Mouse (Mus musculus) 416B (cell line): ENCODE measurements at regions not wholly inside any gene's neighbourhood (a gene's known extent, or its start where the extent isn't known, plus 50 kb on each side); places are given as distances from the start of the nearest gene placed in this dataset.
"Not testable (repeated sequence)": the region's sequence is repeated elsewhere in the genome, so short reads cannot be mapped to it uniquely, and the experiment has no call there.

ENCODE experiments used
- DNase-seq: peaks from one replicate; pipeline ENCODE4 v3.0.0; 2011; ENCODE audit warnings: low read depth

DNA sequence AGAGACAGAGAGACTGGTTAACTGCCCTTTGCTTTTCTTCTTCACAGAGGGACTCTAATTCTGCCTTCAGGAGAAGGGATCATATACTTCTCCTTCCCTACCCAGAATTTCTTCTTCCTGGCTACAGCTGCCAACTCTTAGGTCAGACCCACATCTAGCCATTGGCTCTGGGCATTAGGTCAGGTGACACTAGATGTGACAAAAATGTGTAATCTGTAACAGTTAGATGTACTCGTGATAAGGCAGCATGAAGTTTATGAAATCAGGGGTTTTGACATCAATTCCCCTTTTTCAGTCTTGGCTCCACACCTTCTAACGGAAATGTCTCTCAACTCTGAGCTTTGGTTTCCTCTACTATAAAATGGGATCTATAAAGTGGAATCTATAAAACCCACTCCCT is 428.4 kb downstream of the Bmper start:
- DNase-seq = peak; percentile 55

DNA sequence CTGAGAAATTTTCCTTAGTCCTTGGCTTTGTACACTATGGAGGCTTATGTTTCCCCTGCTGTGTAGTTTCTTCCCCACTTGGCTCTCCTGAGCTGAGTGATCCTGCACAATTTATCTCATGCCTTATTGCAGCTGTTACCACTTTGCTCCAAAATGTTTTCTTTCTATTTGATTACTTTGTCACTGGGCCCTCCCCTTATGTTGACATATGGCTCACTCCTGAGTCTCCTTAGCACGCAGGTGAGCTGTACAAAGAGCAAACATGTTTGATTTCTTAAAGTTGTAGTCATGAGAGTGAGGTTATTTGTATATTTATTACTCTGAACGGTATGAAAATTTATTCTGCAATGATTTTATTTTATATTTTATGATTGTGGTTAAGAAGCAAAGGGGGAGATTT is 430.2 kb downstream of the Bmper start:
- DNase-seq = no peak

DNA sequence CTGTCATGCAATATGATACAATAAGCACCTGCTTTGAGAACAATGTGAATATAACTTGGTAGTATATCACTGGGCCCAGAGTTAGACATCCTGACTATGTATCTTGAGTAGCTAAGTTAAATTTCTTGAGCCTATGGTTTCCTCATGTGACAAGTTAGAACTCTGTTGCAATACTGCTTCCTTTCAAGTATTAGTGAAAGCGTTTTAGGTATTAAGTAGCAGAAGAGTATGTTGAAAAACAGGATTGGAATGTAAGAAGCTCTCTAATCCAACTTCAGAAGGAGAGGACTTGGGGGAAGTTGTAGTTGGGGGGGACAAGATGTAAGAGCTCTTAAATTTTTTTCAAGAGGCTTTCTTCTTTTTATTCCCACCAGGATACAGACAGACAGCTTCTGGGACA is 431.9 kb downstream of the Bmper start:
- peak; percentile 11 for DNase-seq

DNA sequence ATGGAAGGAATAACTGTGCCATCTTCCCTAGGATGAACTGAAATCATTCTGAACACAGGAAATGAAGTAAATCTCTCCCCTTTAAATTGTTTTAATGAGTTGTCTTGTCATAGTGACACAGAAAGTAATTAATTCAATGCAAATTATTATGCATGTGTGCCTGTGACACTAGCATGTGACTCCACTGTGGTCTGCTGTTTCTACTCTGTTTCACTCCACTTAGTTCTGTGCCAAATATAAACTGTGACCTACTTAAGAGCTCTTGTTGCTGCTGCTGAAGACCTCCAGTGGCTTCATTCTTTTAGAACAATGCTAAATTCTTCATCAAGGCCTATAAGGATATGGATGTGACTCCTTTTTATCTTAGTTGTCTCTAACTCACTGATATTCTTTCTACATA is 431.8 kb upstream of the Npsr1 start:
- DNase-seq = no peak

DNA sequence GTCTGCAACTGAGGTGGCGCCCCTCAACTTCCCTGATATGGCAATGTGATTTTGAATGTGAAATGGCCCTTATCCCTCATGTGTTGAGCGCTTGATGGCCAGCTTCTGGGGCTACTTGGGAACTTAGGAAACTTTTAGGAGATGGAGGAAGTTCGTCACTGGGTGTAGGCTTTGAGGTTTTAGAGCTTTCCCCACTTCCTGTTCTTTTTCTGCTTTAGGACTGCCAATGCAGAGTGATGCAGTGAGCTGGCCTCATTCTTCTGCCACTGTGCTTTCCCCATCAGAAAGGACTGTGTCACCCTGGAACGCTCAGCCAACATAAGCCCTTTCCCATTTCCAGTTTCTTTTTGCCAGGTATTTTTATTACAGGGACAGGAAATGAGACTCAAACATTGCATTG is 428.6 kb upstream of the Npsr1 start:
- peak; percentile 17 for DNase-seq

DNA sequence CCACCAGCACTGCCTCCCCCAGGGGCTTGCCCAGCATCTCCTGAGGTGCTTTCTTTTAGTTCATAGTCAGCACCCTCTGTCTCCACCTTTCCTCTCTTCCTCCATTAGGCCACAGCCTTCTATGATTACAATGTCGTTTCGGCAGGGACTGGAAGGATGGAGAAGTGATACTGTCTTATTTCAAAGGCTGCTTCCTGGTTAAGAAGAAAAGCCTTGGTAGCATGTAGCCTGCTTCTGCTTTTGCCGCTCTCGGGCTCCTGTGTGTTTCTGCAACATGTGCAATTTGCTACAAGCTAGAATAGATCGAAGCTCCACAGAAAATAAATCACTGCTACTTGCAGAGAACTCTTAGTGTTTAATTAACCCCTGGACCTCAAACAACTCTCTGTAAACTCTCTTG is 427.2 kb upstream of the Npsr1 start:
- DNase-seq = no peak

DNA sequence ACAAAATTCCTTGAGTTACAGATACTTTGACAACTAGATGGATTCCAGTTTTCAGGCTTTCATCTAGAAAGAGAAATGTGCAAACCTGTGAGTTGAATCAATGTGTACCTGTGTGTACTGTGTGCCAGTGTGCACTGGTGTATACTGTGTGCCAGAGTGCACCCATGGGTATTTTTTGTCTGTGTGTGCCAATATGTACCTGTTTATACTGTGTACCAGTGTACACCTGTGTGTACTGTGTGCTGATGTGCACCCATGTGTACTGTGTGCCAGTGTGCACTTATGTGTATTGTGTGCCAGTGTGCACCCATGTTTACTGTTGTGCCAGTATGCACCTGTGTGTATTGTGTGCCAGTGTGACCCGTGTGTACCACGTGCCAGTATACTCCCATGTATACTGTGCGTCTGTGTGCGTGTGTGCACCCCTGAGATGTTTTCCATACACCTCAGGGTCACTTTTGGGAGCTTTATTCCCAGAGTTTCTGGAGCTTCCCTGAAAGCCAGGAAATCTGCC is 424.4 kb upstream of the Npsr1 start:
- no peak for DNase-seq

DNA sequence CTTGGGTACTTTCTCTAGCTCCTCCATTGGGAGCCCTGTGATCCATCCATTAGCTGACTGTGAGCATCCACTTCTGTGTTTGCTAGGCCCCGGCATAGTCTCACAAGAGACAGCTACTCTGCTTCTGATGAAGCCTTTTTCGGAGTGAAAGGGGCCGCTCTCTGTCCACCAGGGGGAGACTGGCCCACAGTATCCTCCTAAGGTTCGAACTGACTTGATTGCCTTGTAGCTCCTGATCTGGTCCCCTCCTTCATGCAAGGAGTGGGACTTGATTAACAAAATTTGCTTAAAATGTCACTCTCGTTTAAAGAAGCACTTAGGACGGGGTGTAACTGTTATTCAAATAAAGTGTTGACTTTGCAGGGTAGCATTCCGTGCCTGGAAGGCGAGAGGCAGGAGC is 423.0 kb upstream of the Npsr1 start:
- peak; percentile 3 for DNase-seq

DNA sequence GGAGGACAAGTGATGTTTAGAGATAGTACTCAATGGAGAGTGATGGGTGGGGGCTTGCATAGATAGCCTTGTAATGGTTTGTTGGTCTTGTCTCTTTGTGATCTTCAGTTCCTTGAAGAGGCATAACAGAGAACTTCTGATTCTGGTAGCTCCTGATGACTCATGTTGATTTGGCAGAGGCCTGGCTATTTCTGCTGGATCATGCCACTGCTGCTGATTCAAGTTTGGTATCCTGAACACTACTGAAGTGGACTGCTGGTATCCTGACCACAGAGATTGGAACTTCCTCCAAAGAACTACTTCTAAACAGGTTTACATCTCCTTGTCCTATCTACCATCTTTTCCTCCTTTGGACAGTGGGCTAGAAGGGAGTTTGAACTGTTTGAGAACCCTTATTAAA is 408.3 kb upstream of the Npsr1 start:
- DNase-seq = peak; percentile 8

DNA sequence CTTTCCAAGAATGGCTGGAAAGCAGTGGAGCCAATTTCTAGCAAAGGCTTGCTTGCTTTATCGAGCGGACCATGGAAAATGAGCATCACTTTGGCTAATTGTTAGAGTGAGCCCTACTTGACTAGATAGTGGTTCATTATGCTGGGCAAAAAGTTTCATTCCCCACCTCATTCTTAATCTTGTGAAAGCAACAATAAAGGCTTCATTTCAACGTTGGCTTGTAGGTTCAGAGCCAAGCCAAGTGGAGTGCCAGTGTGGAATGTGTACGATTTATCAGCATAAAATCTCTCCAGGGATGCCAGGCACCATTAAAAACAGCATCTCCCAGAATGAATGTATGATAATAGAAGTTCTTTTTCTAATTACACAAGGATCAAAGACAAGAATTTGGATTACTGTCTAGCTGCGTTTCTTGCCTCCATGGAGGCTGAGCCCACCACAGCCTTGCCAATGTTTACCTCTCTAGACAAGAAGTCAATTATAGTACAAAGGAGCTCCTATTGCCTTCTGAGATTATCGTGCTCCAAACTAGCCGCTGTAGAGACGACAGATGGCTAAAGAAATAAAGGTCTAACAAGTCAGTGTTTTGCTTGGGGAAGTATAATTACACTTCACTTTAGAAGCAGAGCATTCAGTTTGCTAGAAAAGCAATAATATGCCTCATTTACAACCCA is 404.9 kb upstream of the Npsr1 start:
- DNase-seq = no peak

DNA sequence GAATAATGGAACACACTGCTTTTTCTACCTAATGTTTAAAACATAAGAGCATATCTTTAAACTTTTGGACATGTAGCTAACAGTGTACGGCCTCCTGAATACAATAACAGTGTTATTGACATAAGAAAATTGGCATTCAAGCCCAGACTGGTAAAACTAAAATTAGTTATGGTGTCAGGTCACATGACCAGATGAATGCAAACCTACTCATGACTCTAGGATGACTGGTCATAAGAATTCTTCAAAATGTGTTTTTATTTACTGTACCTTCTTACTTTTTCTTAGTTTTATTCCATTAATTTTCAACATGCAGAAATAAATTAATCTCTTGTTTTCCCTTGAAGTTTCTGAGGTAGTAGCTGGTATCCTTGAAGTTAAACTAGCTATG is 404.4 kb upstream of the Npsr1 start:
- no peak for DNase-seq

DNA sequence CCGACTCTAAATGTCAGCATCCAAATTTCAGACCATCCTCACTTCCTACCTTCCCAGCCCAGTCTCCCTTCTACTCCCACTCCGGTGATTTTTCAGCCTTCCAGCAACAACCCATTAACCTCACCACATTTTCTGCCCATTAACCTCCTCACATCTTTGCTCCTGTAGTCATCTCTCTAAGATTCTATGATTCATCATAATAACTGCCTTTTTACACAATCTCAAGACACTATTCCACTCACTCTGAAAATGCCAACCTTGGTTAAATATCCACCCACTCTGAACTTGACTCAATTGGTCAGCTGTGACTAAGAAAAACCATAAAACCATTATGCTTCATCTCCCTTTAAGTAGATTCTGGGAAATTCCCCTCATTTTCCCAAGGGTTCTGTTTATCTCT is 403.3 kb upstream of the Npsr1 start:
- DNase-seq = no peak

DNA sequence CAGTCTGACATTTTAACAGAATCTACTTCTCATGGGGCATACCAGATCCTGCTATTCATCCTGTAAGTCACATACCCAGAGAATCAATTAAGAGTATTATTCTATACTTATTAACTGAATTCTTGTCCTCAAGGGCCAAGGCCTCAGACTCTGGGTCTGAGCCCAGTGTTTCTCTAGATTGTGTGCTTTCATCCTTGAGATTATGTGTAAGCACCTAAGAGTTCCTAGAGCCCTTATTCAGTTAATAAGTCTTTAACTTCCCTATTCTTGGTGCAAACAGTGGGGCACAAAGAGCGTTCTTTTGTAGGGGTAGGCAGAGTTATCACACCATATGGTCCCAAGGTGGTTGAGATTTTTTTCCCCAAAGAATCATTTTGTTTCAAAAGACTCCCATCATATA is 397.2 kb upstream of the Npsr1 start:
- no peak for DNase-seq

DNA sequence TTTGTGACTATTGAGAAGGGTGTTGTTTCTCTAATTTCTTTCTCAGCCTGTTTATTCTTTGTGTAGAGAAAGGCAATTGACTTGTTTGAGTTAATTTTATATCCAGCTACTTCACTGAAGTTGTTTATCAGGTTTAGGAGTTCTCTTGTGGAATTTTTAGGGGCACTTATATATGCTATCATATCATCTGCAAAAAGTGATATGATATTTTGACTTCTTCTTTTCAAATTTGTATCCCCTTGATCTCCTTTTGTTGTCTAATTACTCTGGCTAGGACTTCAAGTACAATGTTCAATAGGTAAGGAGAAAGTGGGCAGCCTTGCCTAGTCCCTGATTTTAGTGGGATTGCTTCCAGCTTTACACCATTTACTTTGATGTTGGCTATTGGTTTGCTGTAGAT is 380.2 kb upstream of the Npsr1 start:
- not testable (repeated sequence) for DNase-seq

DNA sequence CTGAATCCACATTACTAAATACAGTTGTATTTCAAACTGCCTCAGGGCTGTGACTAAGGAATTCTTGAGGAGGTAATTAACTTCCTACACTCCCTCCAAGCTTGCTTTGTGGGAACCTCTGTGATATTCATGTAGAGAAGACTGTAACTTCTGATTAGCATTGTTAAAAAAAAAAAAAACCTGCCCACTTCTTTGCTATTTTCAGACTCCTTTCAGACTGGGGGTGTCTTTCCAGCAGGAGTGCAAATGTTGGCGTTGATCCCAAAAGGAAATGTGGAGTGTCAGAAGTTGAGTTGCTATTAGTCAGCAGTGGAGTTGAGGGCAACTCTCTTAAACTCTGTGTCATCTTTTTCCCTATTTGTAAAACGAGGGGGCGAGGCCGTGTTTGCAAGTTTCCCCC is 369.0 kb upstream of the Npsr1 start:
- DNase-seq = no peak

DNA sequence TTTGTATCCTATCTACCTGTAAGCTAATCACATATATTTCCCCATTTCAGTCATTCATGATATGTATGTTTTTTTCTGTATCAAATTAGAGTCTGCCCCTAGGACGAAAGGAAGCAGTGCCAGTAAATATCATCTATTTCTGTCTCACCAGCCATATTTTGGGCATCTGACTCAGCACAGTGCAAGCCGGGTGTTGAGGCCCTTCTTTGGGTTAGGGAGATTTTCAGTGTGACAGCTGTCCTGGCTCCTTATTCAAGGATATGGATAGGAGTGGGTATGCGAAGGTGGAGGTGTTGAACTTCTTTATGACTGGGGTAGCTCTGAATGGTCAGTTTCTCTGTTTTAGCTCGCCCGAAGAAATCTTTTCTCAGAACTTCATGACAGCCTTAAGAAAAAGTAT is 345.3 kb upstream of the Npsr1 start:
- DNase-seq = no peak

DNA sequence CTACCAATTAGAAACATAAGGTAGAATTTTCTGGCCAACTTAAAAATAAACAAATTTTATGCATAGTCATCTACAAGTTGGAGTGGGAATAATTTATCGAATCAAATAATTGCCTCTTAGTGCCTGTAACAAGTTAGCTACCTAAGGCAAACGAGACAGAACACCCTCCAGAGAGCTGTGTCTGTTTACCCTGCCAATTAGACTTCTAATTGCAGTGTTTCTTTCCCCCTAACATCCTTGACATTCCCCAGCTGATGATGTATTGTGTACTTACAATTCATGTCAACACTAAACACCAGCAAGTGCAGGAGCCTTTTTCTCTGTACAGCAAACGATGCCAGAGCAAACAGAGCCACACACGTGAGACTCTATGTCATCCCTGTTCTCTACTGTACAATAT is 311.1 kb upstream of the Npsr1 start:
- no peak for DNase-seq
